Mouse (Mus musculus) cortical plate, adult 2 months (tissue): Measurements from ENCODE around the gene Wdr46.

Source experiments
- CTCF ChIP-seq: fragments of 200-500 bp; IDR thresholded peaks from 2 replicates; pipeline ENCODE4 v1.5.1; 2011; ENCODE audit warnings: mild to moderate bottlenecking, control low read depth, low read length; ENCODE audit not compliant: insufficient read depth; ENCODE audit errors: extremely low read depth
- POLR2A ChIP-seq: fragments of 200-500 bp; IDR thresholded peaks from 2 replicates; pipeline ENCODE4 v1.6.1; 2011; ENCODE audit warnings: mild to moderate bottlenecking, low read length, control low read depth; ENCODE audit not compliant: insufficient read depth; ENCODE audit errors: extremely low read depth

- TF ChIP-seq CTCF (no peak), POLR2A (no peak)
Measured at GRCm38 (mm10) chr17:33900989-33901314, 39.5 kb upstream of the Wdr46 start.
